In genomic region chr11:67513001-67513400, GRCm38 (mm10) we compare ENCODE assay signal across 19 mouse cellular contexts.
"Had no signal": no experiment of that assay in that cellular context is flagged by ENCODE, and none has a peak within 500 bp of the region (broad histone marks: within the 10 kb centered on the region; RNA-seq: fewer than 3 reads in every experiment).

No protein-coding gene starts in this region.

- H3K4me1 ChIP-seq: midbrain, embryonic 15.5 days had no signal

- ATAC-seq: intestine, postnatal 0 days; midbrain, embryonic 15.5 days had no signal

- H3K27ac ChIP-seq: kidney, postnatal 0 days; layer of hippocampus, adult 2 months; limb, embryonic 13.5 days; liver, embryonic 13.5 days; midbrain, embryonic 15.5 days; neural tube, embryonic 13.5 days; stomach, embryonic 15.5 days had no signal

- H3K27me3 ChIP-seq: limb, embryonic 13.5 days; liver, embryonic 13.5 days; midbrain, embryonic 15.5 days; neural tube, embryonic 13.5 days; stomach, embryonic 15.5 days had no signal

- H3K9me3 ChIP-seq: liver, embryonic 13.5 days; midbrain, embryonic 15.5 days; stomach, embryonic 15.5 days had no signal

- DNase-seq: kidney, adult 2 months; kidney, postnatal 25 days; layer of hippocampus, adult 9-11 months; liver, embryonic 13.5 days; lung, adult 2 months; lung, postnatal 14 days; lung, postnatal 4 days; retina, postnatal 1 day; right cerebral cortex, postnatal 25 days; spleen, adult 18-20 months; thymus, postnatal 25 days had no signal

- H3K9ac ChIP-seq: limb, embryonic 13.5 days; liver, embryonic 13.5 days; midbrain, embryonic 15.5 days; neural tube, embryonic 13.5 days; stomach, embryonic 15.5 days had no signal

- H3K4me2 ChIP-seq: limb, embryonic 13.5 days; liver, embryonic 13.5 days; midbrain, embryonic 15.5 days; neural tube, embryonic 13.5 days; stomach, embryonic 15.5 days had no signal

- H3K4me3 ChIP-seq: layer of hippocampus, adult 2 months; limb, embryonic 13.5 days; liver, embryonic 13.5 days; midbrain, embryonic 15.5 days; myocyte; neural tube, embryonic 13.5 days; stomach, embryonic 15.5 days had no signal

- H3K36me3 ChIP-seq: limb, embryonic 13.5 days; liver, embryonic 13.5 days; midbrain, embryonic 15.5 days; neural tube, embryonic 13.5 days; stomach, embryonic 15.5 days had no signal
